Mouse (Mus musculus) kidney, adult 2 months (tissue): ENCODE results near the gene Cebpe.

Experiments used
- CTCF ChIP-seq: fragments of 200-500 bp; conservative IDR thresholded peaks from 2 replicates; pipeline ENCODE4 v1.5.1; 2011; ENCODE audit warnings: low read depth, mild to moderate bottlenecking, control low read depth, low read length, moderate library complexity, mixed read lengths; ENCODE audit not compliant: insufficient read depth, insufficient read length
- POLR2A ChIP-seq: fragments of 200-500 bp; IDR thresholded peaks from one replicate; pipeline ENCODE4 v1.6.1; 2011; ENCODE audit warnings: low read depth, low read length, control low read depth

DNA sequence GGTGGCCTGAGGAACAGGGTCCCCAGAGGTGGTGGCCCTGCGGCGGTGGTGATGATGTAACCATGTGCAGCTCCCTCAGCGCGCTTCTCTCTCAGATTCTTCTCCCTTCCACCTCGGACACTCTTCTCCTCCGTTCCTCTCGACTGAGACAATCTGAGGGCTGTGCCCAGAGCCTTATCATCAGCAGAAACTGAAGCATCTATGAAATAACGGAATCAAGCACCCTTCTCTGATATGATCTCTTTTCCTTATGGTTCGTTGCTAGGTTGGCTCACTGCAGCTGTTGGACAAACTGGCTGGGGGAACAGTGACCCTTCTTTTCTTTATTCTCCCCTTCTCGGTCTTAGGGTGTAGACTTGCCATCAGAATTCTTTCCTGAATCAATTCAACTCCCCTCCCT is 8.8 kb downstream of the Cebpe start:
- TF ChIP-seq POLR2A (no peak), CTCF (no peak)
